Mouse (Mus musculus) right cerebral cortex, postnatal 36 days (tissue): ENCODE measurements at regions not wholly inside any gene's neighbourhood (a gene's known extent, or its start where the extent isn't known, plus 50 kb on each side); places are given as distances from the start of the nearest gene placed in this dataset.

Experiments
- DNase-seq, 2 experiments: peaks; one replicate each; pipeline ENCODE4 v3.0.0; 2022; ENCODE audit warnings: low spot score in 2 of 2, mixed read lengths in 1 of 2

GRCm38 (mm10) chrX:13224902-13225301, 55.9 kb upstream of the Ddx3x start:
- DNase-seq: no peak

- no peak for DNase-seq
Measured at GRCm38 (mm10) chrX:13226429-13226828, 54.3 kb upstream of the Ddx3x start.

GRCm38 (mm10) chrX:13229891-13230614, 50.7 kb upstream of the Ddx3x start:
- DNase-seq: peak in 1 of 2 experiments; percentile 8

- DNase-seq: peak; percentile 81 to 88
Measured at GRCm38 (mm10) chrX:13230615-13231179, 50.1 kb upstream of the Ddx3x start.
